Mouse (Mus musculus): ENCODE measurements around the gene Mark1. TPM values are rescaled to one million over a fixed set of nuclear protein-coding genes. Genes with fewer than 3 reads are reported as not detected.

The Mark1 gene
- polyA plus RNA-seq, 1 experiment = not detected

DNA sequence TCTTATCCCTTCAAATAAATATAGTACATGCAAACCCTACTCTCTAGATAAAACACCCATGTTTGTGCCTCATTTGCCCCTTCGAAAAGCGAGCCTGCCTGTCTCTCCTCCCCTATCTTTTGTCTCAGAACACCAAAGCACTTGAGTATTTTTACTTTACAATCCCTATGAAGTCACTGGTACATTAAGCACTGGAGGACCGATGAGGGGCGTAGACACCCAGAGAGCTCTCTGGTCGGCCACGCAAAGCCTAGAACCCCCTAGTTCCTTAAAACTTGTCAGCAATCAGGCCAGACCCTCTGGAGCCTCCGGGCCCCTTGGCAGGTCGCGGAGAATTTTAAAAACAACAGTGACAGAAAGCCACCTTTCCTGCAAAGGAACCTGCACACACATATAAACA lies 1.2 kb downstream of the Mark1 start:
- H3ac ChIP-seq (ENCODE audit: control insufficient read depth, insufficient read length) = no peak overlapping the region
- TF ChIP-seq CEBPB (IDR thresholded peaks at IDR 0.05; ENCODE audit: insufficient read depth, poor library complexity, severe bottlenecking) (no peak), E2F4 (IDR thresholded peaks at IDR 0.05; ENCODE audit: insufficient read depth) (no peak), USF1 (IDR thresholded peaks at IDR 0.05; ENCODE audit: low read depth) (no peak), REST (IDR thresholded peaks at IDR 0.05; ENCODE audit: insufficient read depth, insufficient read length) (no peak), TCF3 (IDR thresholded peaks at IDR 0.05; ENCODE audit: insufficient read length, low read depth) (no peak), POLR2AphosphoS2 (IDR thresholded peaks at IDR 0.05; ENCODE audit: insufficient read length, low read depth) (no peak), MYOD1 (IDR thresholded peaks at IDR 0.05; ENCODE audit: control insufficient read depth in 1 of 3, insufficient read length in 2 of 3, low read depth in 2 of 3) (no peak), MYOG (IDR thresholded peaks at IDR 0.05; ENCODE audit: control insufficient read depth in 1 of 3, insufficient read depth in 1 of 3, insufficient read length in 2 of 3, low read depth in 2 of 3) (no peak), TCF12 (IDR thresholded peaks at IDR 0.05; ENCODE audit: insufficient read depth, poor library complexity, severe bottlenecking) (no peak), POLR2A (IDR thresholded peaks at IDR 0.05; ENCODE audit: insufficient read length, low read depth) (no peak), MAX (IDR thresholded peaks at IDR 0.05; ENCODE audit: low read depth) (no peak), SRF (IDR thresholded peaks at IDR 0.05; ENCODE audit: control insufficient read depth, insufficient read length, low read depth) (no peak)
- no peak overlapping the region for H3K4me2 ChIP-seq (ENCODE audit: low read depth)
- peaks cover 55% of the 10 kb centered on the region for H3K27me3 ChIP-seq (ENCODE audit: control insufficient read depth, insufficient read depth, insufficient read length)
- no peaks in the 10 kb centered on the region for H3K36me3 ChIP-seq (ENCODE audit: control insufficient read depth, insufficient read depth)
- H3K4me3 ChIP-seq = no peak overlapping the region
- H3K79me2 ChIP-seq (ENCODE audit: control insufficient read depth, insufficient read depth) = no peaks in the 10 kb centered on the region

DNA sequence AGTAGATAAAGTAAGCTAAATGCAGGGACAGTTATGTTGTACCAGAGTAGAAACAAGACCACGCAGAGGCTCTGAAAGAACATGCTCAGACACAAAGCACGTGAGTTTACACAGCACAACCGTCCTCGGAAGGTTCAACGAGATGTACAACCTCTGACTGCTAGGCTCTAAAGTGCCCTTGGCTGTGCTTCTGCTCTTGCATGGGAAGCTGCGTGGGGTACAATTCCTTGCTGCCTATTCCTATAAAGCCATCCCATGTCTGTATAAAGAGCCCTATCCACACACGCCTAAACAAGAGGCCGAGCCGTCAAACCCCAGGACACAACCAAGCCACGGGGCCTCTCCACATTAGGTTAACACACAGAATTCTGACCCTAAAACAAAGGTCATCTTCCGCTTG lies 1.9 kb downstream of the Mark1 start:
- no peak overlapping the region for H3ac ChIP-seq (ENCODE audit: control insufficient read depth, insufficient read length)
- no peaks in the 10 kb centered on the region for H3K79me2 ChIP-seq (ENCODE audit: control insufficient read depth, insufficient read depth)
- no peaks in the 10 kb centered on the region for H3K36me3 ChIP-seq (ENCODE audit: control insufficient read depth, insufficient read depth)
- TF ChIP-seq SRF (IDR thresholded peaks at IDR 0.05; ENCODE audit: control insufficient read depth, insufficient read length, low read depth) (no peak), MYOD1 (IDR thresholded peaks at IDR 0.05; ENCODE audit: control insufficient read depth in 1 of 3, insufficient read length in 2 of 3, low read depth in 2 of 3) (no peak), POLR2A (IDR thresholded peaks at IDR 0.05; ENCODE audit: insufficient read length, low read depth) (no peak), TCF3 (IDR thresholded peaks at IDR 0.05; ENCODE audit: insufficient read length, low read depth) (no peak), REST (IDR thresholded peaks at IDR 0.05; ENCODE audit: insufficient read depth, insufficient read length) (no peak), MAX (IDR thresholded peaks at IDR 0.05; ENCODE audit: low read depth) (no peak), USF1 (IDR thresholded peaks at IDR 0.05; ENCODE audit: low read depth) (no peak)
- no peak overlapping the region for H3K4me2 ChIP-seq (ENCODE audit: low read depth)
- H3K4me3 ChIP-seq = no peak overlapping the region
- peaks cover 50% of the 10 kb centered on the region for H3K27me3 ChIP-seq (ENCODE audit: control insufficient read depth, insufficient read depth, insufficient read length)

DNA sequence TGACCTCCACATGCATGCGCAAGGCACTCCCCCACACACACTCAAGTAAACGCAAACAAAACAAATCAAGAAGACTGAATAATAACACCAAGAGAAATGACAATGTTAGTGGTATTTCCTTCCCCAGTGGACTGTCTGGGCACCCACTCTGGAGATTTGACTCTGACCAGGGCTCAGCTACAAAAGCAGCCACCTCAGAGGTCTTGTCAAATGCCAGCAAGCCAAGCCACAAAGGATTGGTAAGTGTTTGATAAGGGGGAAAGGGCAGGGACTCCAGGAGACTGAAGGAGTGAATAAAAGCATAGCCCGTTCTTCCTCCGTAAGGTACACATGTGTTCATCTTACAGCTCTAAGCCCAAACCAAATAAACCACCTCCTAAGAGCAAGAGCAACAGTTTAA lies 4.0 kb downstream of the Mark1 start:
- H3K36me3 ChIP-seq (ENCODE audit: control insufficient read depth, insufficient read depth) = no peaks in the 10 kb centered on the region
- H3K4me2 ChIP-seq (ENCODE audit: low read depth) = no peak overlapping the region
- H3K79me2 ChIP-seq (ENCODE audit: control insufficient read depth, insufficient read depth) = no peaks in the 10 kb centered on the region
- peaks cover 41% of the 10 kb centered on the region for H3K27me3 ChIP-seq (ENCODE audit: control insufficient read depth, insufficient read depth, insufficient read length)
- no peak overlapping the region for H3K4me3 ChIP-seq
- TF ChIP-seq MYOG (IDR thresholded peaks at IDR 0.05; ENCODE audit: control insufficient read depth in 1 of 3, insufficient read depth in 1 of 3, insufficient read length in 2 of 3, low read depth in 2 of 3) (no peak), SRF (IDR thresholded peaks at IDR 0.05; ENCODE audit: control insufficient read depth, insufficient read length, low read depth) (no peak), POLR2A (IDR thresholded peaks at IDR 0.05; ENCODE audit: insufficient read length, low read depth) (no peak), MAX (IDR thresholded peaks at IDR 0.05; ENCODE audit: low read depth) (no peak), POLR2AphosphoS2 (IDR thresholded peaks at IDR 0.05; ENCODE audit: insufficient read length, low read depth) (no peak), USF1 (IDR thresholded peaks at IDR 0.05; ENCODE audit: low read depth) (no peak), REST (IDR thresholded peaks at IDR 0.05; ENCODE audit: insufficient read depth, insufficient read length) (no peak), MYOD1 (IDR thresholded peaks at IDR 0.05; ENCODE audit: control insufficient read depth in 1 of 3, insufficient read length in 2 of 3, low read depth in 2 of 3) (no peak), TCF12 (IDR thresholded peaks at IDR 0.05; ENCODE audit: insufficient read depth, poor library complexity, severe bottlenecking) (no peak), E2F4 (IDR thresholded peaks at IDR 0.05; ENCODE audit: insufficient read depth) (no peak), CEBPB (IDR thresholded peaks at IDR 0.05; ENCODE audit: insufficient read depth, poor library complexity, severe bottlenecking) (no peak), TCF3 (IDR thresholded peaks at IDR 0.05; ENCODE audit: insufficient read length, low read depth) (no peak)
- no peak overlapping the region for H3ac ChIP-seq (ENCODE audit: control insufficient read depth, insufficient read length)

DNA sequence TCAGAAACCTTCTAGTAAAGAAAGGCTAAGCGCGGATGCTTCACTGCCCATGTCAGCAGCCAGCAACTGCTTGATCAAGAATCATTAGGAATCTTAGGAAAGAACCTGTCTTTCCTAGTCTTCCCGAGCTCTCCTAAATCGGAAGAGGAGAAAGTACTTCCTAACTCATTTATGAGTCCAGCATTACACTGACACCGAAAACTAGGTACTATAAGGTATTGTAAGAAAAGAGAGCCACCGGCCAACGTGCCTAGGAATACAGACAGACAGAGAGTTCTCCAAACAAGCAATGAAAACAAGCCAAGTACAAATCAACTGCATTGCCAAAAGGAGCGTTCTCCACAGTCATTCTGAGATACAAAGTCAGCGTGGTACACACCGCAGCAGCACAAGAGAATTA lies 8.2 kb downstream of the Mark1 start:
- H3K79me2 ChIP-seq (ENCODE audit: control insufficient read depth, insufficient read depth) = no peaks in the 10 kb centered on the region
- no peak overlapping the region for H3K4me2 ChIP-seq (ENCODE audit: low read depth)
- TF ChIP-seq USF1 (IDR thresholded peaks at IDR 0.05; ENCODE audit: low read depth) (no peak), TCF12 (IDR thresholded peaks at IDR 0.05; ENCODE audit: insufficient read depth, poor library complexity, severe bottlenecking) (no peak), TCF3 (IDR thresholded peaks at IDR 0.05; ENCODE audit: insufficient read length, low read depth) (no peak)
- H3K36me3 ChIP-seq (ENCODE audit: control insufficient read depth, insufficient read depth) = no peaks in the 10 kb centered on the region
- no peak overlapping the region for H3ac ChIP-seq (ENCODE audit: control insufficient read depth, insufficient read length)
- peaks cover 28% of the 10 kb centered on the region for H3K27me3 ChIP-seq (ENCODE audit: control insufficient read depth, insufficient read depth, insufficient read length)
- H3K4me3 ChIP-seq = no peak overlapping the region

DNA sequence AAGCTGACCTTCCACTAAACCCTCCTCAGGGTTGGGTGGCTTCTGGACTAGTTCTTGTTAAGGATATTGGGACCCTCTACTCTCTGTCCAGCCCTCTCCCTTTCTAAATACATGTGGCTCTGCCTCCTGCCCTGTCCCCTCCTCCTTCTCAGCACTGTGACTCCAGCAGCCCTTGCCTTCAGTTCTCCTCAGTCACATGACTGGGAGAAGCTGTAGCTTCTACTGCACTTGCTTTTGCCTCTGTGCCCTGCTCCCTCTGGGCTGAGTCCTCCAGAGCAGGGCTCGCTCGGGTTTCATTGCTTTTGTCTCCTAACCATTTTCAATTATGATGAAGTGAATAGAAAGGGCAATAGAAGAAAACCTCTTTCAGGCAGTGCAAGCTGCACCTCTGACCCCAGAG lies 12.6 kb downstream of the Mark1 start:
- H3K79me2 ChIP-seq (ENCODE audit: control insufficient read depth, insufficient read depth) = no peaks in the 10 kb centered on the region
- no peaks in the 10 kb centered on the region for H3K36me3 ChIP-seq (ENCODE audit: control insufficient read depth, insufficient read depth)
- H3K27me3 ChIP-seq (ENCODE audit: control insufficient read depth, insufficient read depth, insufficient read length) = peaks cover 29% of the 10 kb centered on the region
- no peak overlapping the region for H3K4me2 ChIP-seq (ENCODE audit: low read depth)
- TF ChIP-seq POLR2AphosphoS2 (IDR thresholded peaks at IDR 0.05; ENCODE audit: insufficient read length, low read depth) (no peak), E2F4 (IDR thresholded peaks at IDR 0.05; ENCODE audit: insufficient read depth) (no peak), MAX (IDR thresholded peaks at IDR 0.05; ENCODE audit: low read depth) (no peak), SRF (IDR thresholded peaks at IDR 0.05; ENCODE audit: control insufficient read depth, insufficient read length, low read depth) (no peak), REST (IDR thresholded peaks at IDR 0.05; ENCODE audit: insufficient read depth, insufficient read length) (no peak), POLR2A (IDR thresholded peaks at IDR 0.05; ENCODE audit: insufficient read length, low read depth) (no peak), TCF12 (IDR thresholded peaks at IDR 0.05; ENCODE audit: insufficient read depth, poor library complexity, severe bottlenecking) (no peak), TCF3 (IDR thresholded peaks at IDR 0.05; ENCODE audit: insufficient read length, low read depth) (no peak), USF1 (IDR thresholded peaks at IDR 0.05; ENCODE audit: low read depth) (no peak), CEBPB (IDR thresholded peaks at IDR 0.05; ENCODE audit: insufficient read depth, poor library complexity, severe bottlenecking) (no peak), MYOD1 (IDR thresholded peaks at IDR 0.05; ENCODE audit: control insufficient read depth in 1 of 3, insufficient read length in 2 of 3, low read depth in 2 of 3) (no peak), MYOG (IDR thresholded peaks at IDR 0.05; ENCODE audit: control insufficient read depth in 1 of 3, insufficient read depth in 1 of 3, insufficient read length in 2 of 3, low read depth in 2 of 3) (no peak)
- no peak overlapping the region for H3K4me3 ChIP-seq
- no peak overlapping the region for H3ac ChIP-seq (ENCODE audit: control insufficient read depth, insufficient read length)

All from myocyte (in vitro differentiated cells).